Mouse (Mus musculus) embryo, embryonic 10 days (tissue): ENCODE results near the gene Smurf1.

ENCODE experiments used
- DNase-seq: peaks from one replicate; pipeline ENCODE4 v3.0.0-alpha.2; 2015; ENCODE audit warnings: low spot score

The Smurf1 gene

GRCm38 (mm10) chr5:144954432-144954831 is 11.2 kb downstream of the Smurf1 start:
- no peak for DNase-seq

GRCm38 (mm10) chr5:144952592-144952991 is 13.1 kb downstream of the Smurf1 start:
- DNase-seq, result no peak

GRCm38 (mm10) chr5:144950428-144951051 is 15.1 kb downstream of the Smurf1 start:
- no peak for DNase-seq

GRCm38 (mm10) chr5:144949856-144950255 is 15.8 kb downstream of the Smurf1 start:
- DNase-seq, result no peak

GRCm38 (mm10) chr5:144948422-144948821 is 17.2 kb downstream of the Smurf1 start:
- no peak for DNase-seq

- DNase-seq, result no peak
These were observed 17.6 kb downstream of the Smurf1 start for GRCm38 (mm10) chr5:144948002-144948401.

GRCm38 (mm10) chr5:144946032-144946431 is 19.6 kb downstream of the Smurf1 start:
- DNase-seq, result no peak

GRCm38 (mm10) chr5:144944932-144945331 is 20.7 kb downstream of the Smurf1 start:
- DNase-seq, result no peak

GRCm38 (mm10) chr5:144944370-144944769 is 21.3 kb downstream of the Smurf1 start:
- DNase-seq, result no peak

GRCm38 (mm10) chr5:144943346-144943745 is 22.3 kb downstream of the Smurf1 start:
- DNase-seq, result no peak

- no peak for DNase-seq
These were observed 23.2 kb downstream of the Smurf1 start for GRCm38 (mm10) chr5:144942431-144942830.

- DNase-seq, result no peak
These were observed 24.7 kb downstream of the Smurf1 start for GRCm38 (mm10) chr5:144940904-144941303.

GRCm38 (mm10) chr5:144937304-144937703 is 28.3 kb downstream of the Smurf1 start:
- no peak for DNase-seq

- no peak for DNase-seq
These were observed 32.2 kb downstream of the Smurf1 start for GRCm38 (mm10) chr5:144933486-144933885.

- no peak for DNase-seq
These were observed 33.8 kb downstream of the Smurf1 start for GRCm38 (mm10) chr5:144931841-144932240.

GRCm38 (mm10) chr5:144928856-144929713 is 36.6 kb downstream of the Smurf1 start:
- no peak for DNase-seq

GRCm38 (mm10) chr5:144926275-144926674 is 39.4 kb downstream of the Smurf1 start:
- DNase-seq, result no peak

GRCm38 (mm10) chr5:144923351-144923750 is 42.3 kb downstream of the Smurf1 start:
- DNase-seq, result no peak

GRCm38 (mm10) chr5:144919790-144920189 is 45.9 kb downstream of the Smurf1 start:
- no peak for DNase-seq

GRCm38 (mm10) chr5:144919194-144919593 is 46.5 kb downstream of the Smurf1 start:
- no peak for DNase-seq

- DNase-seq, result no peak
These were observed 47.4 kb downstream of the Smurf1 start for GRCm38 (mm10) chr5:144918204-144918603.

GRCm38 (mm10) chr5:144917172-144917571 is 48.5 kb downstream of the Smurf1 start:
- no peak for DNase-seq

- no peak for DNase-seq
These were observed 49.8 kb downstream of the Smurf1 start for GRCm38 (mm10) chr5:144915828-144916227.
